Mouse (Mus musculus): Measurements from ENCODE around the gene Mpp2.

GRCm38 (mm10) chr11:102134516-102134915, 46.2 kb upstream of the Mpp2 start:
- TF ChIP-seq CTCF (IDR thresholded peaks at IDR 0.05; ENCODE audit: low read depth, low read length) (no peak), POLR2A (IDR thresholded peaks at IDR 0.05; ENCODE audit: borderline replicate concordance, low read depth, low read length) (no peak)
